Comparison of ENCODE assay signal across 8 mouse cellular contexts in genomic region chr4:33261311-33261753, GRCm38 (mm10). TPM values are rescaled to one million over a fixed set of nuclear protein-coding genes. Genes with fewer than 3 reads are reported as not detected.
DNase-seq lines count a peak whose midpoint lies in the region; ATAC-seq and TF ChIP-seq lines count a peak whose summit lies in the region.

No protein-coding gene starts in this region.

- TF ChIP-seq CTCF in layer of hippocampus, adult 2 months (conservative IDR thresholded peaks at IDR 0.05): peak; percentile 21; the same call in 1 of the 2 replicates
- TF ChIP-seq CTCF in liver, embryonic 14.5 days (IDR thresholded peaks at IDR 0.05; ENCODE audit: low read depth): no peak; the same call in 1 of the 2 replicates

- DNase-seq in layer of hippocampus, adult 2 months (ENCODE audit: low spot score in 2 of 2): peak in 1 of 2 experiments; percentile 18
- no peak for DNase-seq in layer of hippocampus, adult 8-10 months (ENCODE audit: low spot score in 2 of 2)
- DNase-seq in adrenal gland, postnatal 4 days (ENCODE audit: low spot score in 2 of 2): peak; percentile 57 to 85
- peak; percentile 88 to 90 for DNase-seq in gastrocnemius, adult 8-10 months (ENCODE audit: low spot score in 2 of 2)
- peak; percentile 63 for DNase-seq in intestine, embryonic 14.5 days (ENCODE audit: low spot score)
- DNase-seq in liver, embryonic 14.5 days (ENCODE audit: low read depth in 3 of 3, low spot score in 3 of 3): no peak
- DNase-seq in right cerebral cortex, postnatal 10 days (ENCODE audit: low spot score in 2 of 2): peak; percentile 68 to 71
- DNase-seq in neural tube, embryonic 10.5 days (ENCODE audit: extremely low spot score, low spot score): no peak

- 50% methylated on average over 7 of the region's 7 CpGs for WGBS in intestine, embryonic 14.5 days
- WGBS in liver, embryonic 14.5 days (ENCODE audit: insufficient replicate concordance): 30% methylated on average over 7 of the region's 7 CpGs

- H3K27me3 ChIP-seq in intestine, embryonic 14.5 days (replicated peaks; ENCODE audit: control insufficient read depth, insufficient read depth, low read length): no peaks in the 10 kb centered on the region
- H3K27me3 ChIP-seq in liver, embryonic 14.5 days (ENCODE audit: control insufficient read depth, insufficient read depth, low read length): no peaks in the 10 kb centered on the region

- H3K4me2 ChIP-seq in intestine, embryonic 14.5 days (ENCODE audit: low read length): no peak overlapping the region
- H3K4me2 ChIP-seq in liver, embryonic 14.5 days (ENCODE audit: low read depth): no peak overlapping the region

- no peaks in the 10 kb centered on the region for H3K9me3 ChIP-seq in intestine, embryonic 14.5 days (ENCODE audit: control insufficient read depth, low read length)
- H3K9me3 ChIP-seq in liver, embryonic 14.5 days (ENCODE audit: control insufficient read depth, low read length): no peaks in the 10 kb centered on the region

- no peak for TF ChIP-seq EP300 in liver, embryonic 14.5 days (IDR thresholded peaks at IDR 0.05; ENCODE audit: low read depth)

- 0 out of 2 replicates have a peak, but pooled peaks cover 2% of the 10 kb centered on the region for H3K4me1 ChIP-seq in intestine, embryonic 14.5 days (replicated peaks; ENCODE audit: control insufficient read depth, insufficient read depth, low read length)
- H3K4me1 ChIP-seq in liver, embryonic 14.5 days (replicated peaks; ENCODE audit: control insufficient read depth in 2 of 2, insufficient read depth in 2 of 2, low read length in 1 of 2): peaks cover 0 to 14% of the 10 kb centered on the region in 2 experiments; a peak in 2 of 4 replicates

- H3K9ac ChIP-seq in intestine, embryonic 14.5 days (ENCODE audit: low read length): no peak overlapping the region
- no peak overlapping the region for H3K9ac ChIP-seq in liver, embryonic 14.5 days (replicated peaks)

- no peak overlapping the region; the same call in 1 of the 2 replicates for H3K4me3 ChIP-seq in layer of hippocampus, adult 2 months
- H3K4me3 ChIP-seq in intestine, embryonic 14.5 days (ENCODE audit: low read depth, low read length): no peak overlapping the region
- no peak overlapping the region for H3K4me3 ChIP-seq in liver, embryonic 14.5 days (ENCODE audit: insufficient read depth in 1 of 2, low read depth in 2 of 2, low read length in 2 of 2)

- peak; percentile 53; the same call in 1 of the 2 replicates for ATAC-seq in intestine, embryonic 14.5 days (replicated peaks; ENCODE audit: low FRiP score, low TSS enrichment, low read depth)
- peak; percentile 71 for ATAC-seq in liver, embryonic 14.5 days (ENCODE audit: insufficient read depth)

- H3K36me3 ChIP-seq in intestine, embryonic 14.5 days (ENCODE audit: control insufficient read depth, insufficient read depth, low read length): no peaks in the 10 kb centered on the region
- no peaks in the 10 kb centered on the region for H3K36me3 ChIP-seq in liver, embryonic 14.5 days (replicated peaks; ENCODE audit: control insufficient read depth, insufficient read depth, low read depth)

- no peak overlapping the region for H3K27ac ChIP-seq in layer of hippocampus, adult 2 months
- no peak overlapping the region for H3K27ac ChIP-seq in intestine, embryonic 14.5 days (ENCODE audit: low read depth)
- no peak overlapping the region for H3K27ac ChIP-seq in liver, embryonic 14.5 days

RNA-seq across cellular contexts. Expression of gene Pnrc1, which starts 28.6 kb away (rescaled TPM):
- total RNA-seq in layer of hippocampus, adult 2 months (2021): 100 to 1,000 TPM; 144 to 145 TPM
- total RNA-seq in layer of hippocampus, adult 8-10 months (2022): 100 to 1,000 TPM; 127 to 141 (median 133) TPM
- total RNA-seq in adrenal gland, postnatal 4 days (2021): 100 to 1,000 TPM; 190 to 204 TPM
- total RNA-seq in gastrocnemius, adult 8-10 months (2022): 100 to 1,000 TPM; 275 to 322 (median 295) TPM
- polyA plus RNA-seq in intestine, embryonic 14.5 days (2014; fragmentation: Nextera tagmentation; extraction: Ambion mirVana): 88.7 and 91.1 TPM in 2 replicates
- 11.3 and 17.8 TPM in 2 replicates for polyA plus RNA-seq in liver, embryonic 14.5 days (2012; rRNA removed)
- polyA plus RNA-seq in liver, embryonic 14.5 days (2014; fragmentation: Nextera tagmentation; extraction: Ambion mirVana): 30.9 and 37.4 TPM in 2 replicates

RNA-seq across cellular contexts. Expression of gene Rngtt, which starts 48.8 kb away (rescaled TPM):
- 10 to 100 TPM; 29.4 to 30.0 TPM for total RNA-seq in layer of hippocampus, adult 2 months (2021)
- total RNA-seq in layer of hippocampus, adult 8-10 months (2022): 10 to 100 TPM; 25.7 to 32.6 (median 28.6) TPM
- 10 to 100 TPM; 28.9 to 29.8 TPM for total RNA-seq in adrenal gland, postnatal 4 days (2021)
- total RNA-seq in gastrocnemius, adult 8-10 months (2022): 1 to 10 TPM; 6.4 to 8.4 (median 7.6) TPM
- 22.6 and 24.0 TPM in 2 replicates for polyA plus RNA-seq in intestine, embryonic 14.5 days (2014; fragmentation: Nextera tagmentation; extraction: Ambion mirVana)
- 2.5 and 4.3 TPM in 2 replicates for polyA plus RNA-seq in liver, embryonic 14.5 days (2012; rRNA removed)
- 11.3 and 12.6 TPM in 2 replicates for polyA plus RNA-seq in liver, embryonic 14.5 days (2014; fragmentation: Nextera tagmentation; extraction: Ambion mirVana)

RNA-seq across cellular contexts. Expression of gene Srsf12, which starts 52.5 kb away (rescaled TPM):
- total RNA-seq in layer of hippocampus, adult 2 months (2021): 10 to 100 TPM; 25.7 to 26.6 TPM
- 10 to 100 TPM; 21.8 to 25.8 (median 24.5) TPM for total RNA-seq in layer of hippocampus, adult 8-10 months (2022)
- 1 to 10 TPM; 4.3 to 5.1 TPM for total RNA-seq in adrenal gland, postnatal 4 days (2021)
- total RNA-seq in gastrocnemius, adult 8-10 months (2022): not detected
- polyA plus RNA-seq in intestine, embryonic 14.5 days (2014; fragmentation: Nextera tagmentation; extraction: Ambion mirVana): 9.5 and 9.8 TPM in 2 replicates
- polyA plus RNA-seq in liver, embryonic 14.5 days (2012; rRNA removed): 0.06 TPM in 2 replicates
- polyA plus RNA-seq in liver, embryonic 14.5 days (2014; fragmentation: Nextera tagmentation; extraction: Ambion mirVana): 0.24 TPM in 1 of 2 replicates, not detected in the other

Comparison
In these comparisons a context has a peak if more than half of its experiments do, and no peak if none do; other contexts are left out.
1. DNase-seq: peak in adrenal gland, postnatal 4 days (2 of 2), gastrocnemius, adult 8-10 months (2 of 2), intestine, embryonic 14.5 days (single experiment) and right cerebral cortex, postnatal 10 days (2 of 2); none in layer of hippocampus, adult 8-10 months (0 of 2), liver, embryonic 14.5 days (0 of 3) and neural tube, embryonic 10.5 days (single experiment).
2. RNA of gene Srsf12, which starts 52.5 kb away (total RNA-seq): 25.7 to 26.6 TPM in layer of hippocampus, adult 2 months, 21.8 to 25.8 TPM in layer of hippocampus, adult 8-10 months and 4.3 to 5.1 TPM in adrenal gland, postnatal 4 days; not detected in gastrocnemius, adult 8-10 months; every median in the first group is over 4 times any median in the second.